Mouse (Mus musculus): ENCODE measurements around the gene Klf12. TPM values are rescaled to one million over a fixed set of nuclear protein-coding genes. Genes with fewer than 3 reads are reported as not detected.

The Klf12 gene
- total and polyA plus RNA-seq, 2 experiments from 2014 or later, result 26.7 to 61.1 TPM

DNA sequence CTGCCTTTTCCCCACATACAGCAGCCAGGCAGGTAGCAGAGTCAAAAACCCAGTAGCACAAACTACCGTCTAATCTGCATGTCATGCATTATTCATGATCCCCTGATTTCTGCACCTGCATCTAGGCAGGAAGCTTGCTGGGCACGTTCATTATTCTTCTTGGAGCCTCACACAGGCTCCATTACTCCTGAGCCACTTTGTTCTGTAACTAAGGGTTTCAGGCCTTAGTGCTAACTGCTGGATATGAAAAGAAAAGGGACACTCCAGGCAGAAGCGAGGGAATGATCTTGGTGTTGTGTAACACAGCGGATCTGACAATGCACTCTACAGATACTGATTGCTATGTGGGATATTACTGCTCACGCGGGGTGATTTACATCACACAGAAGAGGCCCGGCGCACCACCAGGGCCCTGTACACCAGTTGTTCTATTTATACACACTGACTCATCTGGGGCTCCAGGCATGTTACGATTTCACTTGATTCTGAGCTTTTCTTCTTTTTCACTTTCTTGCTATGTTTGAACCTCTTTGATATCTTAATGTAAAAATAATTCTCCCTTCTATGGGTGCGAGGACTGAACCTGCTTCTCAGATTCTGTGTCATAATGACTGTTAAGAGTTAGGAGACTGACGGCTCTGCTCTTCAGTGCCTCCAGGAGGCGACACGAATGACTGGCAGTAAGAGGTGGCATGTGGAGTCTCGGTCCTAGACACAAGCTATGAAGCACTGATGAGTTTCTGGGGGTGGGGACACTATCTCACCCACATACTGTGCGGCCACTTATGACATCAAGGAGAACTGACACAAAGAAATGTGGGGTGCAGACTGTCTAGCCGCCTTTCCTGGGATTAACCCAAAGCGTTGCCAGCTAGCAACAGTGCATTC, 340.0 kb downstream of the Klf12 start:
- WGBS, result 28% methylated on average over 17 of the region's 17 CpGs
- H3K27me3 ChIP-seq (ENCODE audit: insufficient read depth, low read length), result no peaks in the 10 kb centered on the region
- peaks cover 4% of the 10 kb centered on the region; the same call in 1 of the 2 replicates for H3K36me3 ChIP-seq (ENCODE audit: insufficient read depth, low read length)
- H3K4me3 ChIP-seq (ENCODE audit: low read depth, low read length), result no peak overlapping the region
- DNase-seq (ENCODE audit: low spot score), result peak; percentile 50
- no peak overlapping the region for H3K9ac ChIP-seq (replicated peaks; ENCODE audit: low read length, poor library complexity, severe bottlenecking)
- peaks cover 3% of the 10 kb centered on the region; the same call in 1 of the 2 replicates for H3K4me1 ChIP-seq (ENCODE audit: insufficient read depth, low read length)
- H3K9me3 ChIP-seq (ENCODE audit: low read length), result no peaks in the 10 kb centered on the region
- peak; percentile 66 for ATAC-seq (ENCODE audit: low FRiP score)
- H3K27ac ChIP-seq (ENCODE audit: low read depth, low read length), result peak overlapping the region; percentile 57
- TF ChIP-seq CTCF (IDR thresholded peaks at IDR 0.05), result peak; percentile 41; the same call in 1 of the 2 replicates
- H3K4me2 ChIP-seq (ENCODE audit: low read depth, low read length, poor library complexity, severe bottlenecking), result no peak overlapping the region

DNA sequence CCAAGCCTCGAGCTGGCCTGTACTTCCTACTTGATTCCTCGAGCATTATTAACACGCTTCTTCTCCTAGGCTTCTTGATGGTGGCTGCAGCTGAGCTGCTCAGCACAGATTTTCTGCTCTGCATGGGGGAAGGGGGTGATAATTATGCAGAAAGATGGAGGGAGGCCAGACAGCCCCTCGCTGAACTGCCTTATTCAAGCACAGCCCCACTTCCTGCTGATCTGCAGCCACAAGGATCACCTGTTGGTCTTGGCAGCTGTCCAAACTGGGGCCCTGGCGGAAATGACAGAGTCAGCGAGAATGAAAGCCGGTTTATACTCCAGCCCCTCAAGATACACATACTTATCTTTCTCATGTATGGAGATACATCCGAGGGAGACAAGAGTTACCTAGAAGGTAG, 341.3 kb downstream of the Klf12 start:
- Histone ChIP-seq H3K9ac (replicated peaks; ENCODE audit: low read length, poor library complexity, severe bottlenecking) (no peak overlapping the region), H3K9me3 (ENCODE audit: low read length) (no peaks in the 10 kb centered on the region), H3K4me2 (ENCODE audit: low read depth, low read length, poor library complexity, severe bottlenecking) (no peak overlapping the region), H3K27ac (ENCODE audit: low read depth, low read length) (peak overlapping the region; percentile 57; the same call in 1 of the 2 replicates), H3K4me1 (ENCODE audit: insufficient read depth, low read length) (peaks cover 3% of the 10 kb centered on the region; the same call in 1 of the 2 replicates), H3K36me3 (ENCODE audit: insufficient read depth, low read length) (no peaks in the 10 kb centered on the region), H3K27me3 (ENCODE audit: insufficient read depth, low read length) (no peaks in the 10 kb centered on the region), H3K4me3 (ENCODE audit: low read depth, low read length) (no peak overlapping the region)
- ATAC-seq (ENCODE audit: low FRiP score) (peak; percentile 71), DNase-seq (ENCODE audit: low spot score) (peak; percentile 90)
- TF ChIP-seq CTCF (IDR thresholded peaks at IDR 0.05), result no peak
- 14% methylated on average over 8 of the region's 8 CpGs for WGBS

DNA sequence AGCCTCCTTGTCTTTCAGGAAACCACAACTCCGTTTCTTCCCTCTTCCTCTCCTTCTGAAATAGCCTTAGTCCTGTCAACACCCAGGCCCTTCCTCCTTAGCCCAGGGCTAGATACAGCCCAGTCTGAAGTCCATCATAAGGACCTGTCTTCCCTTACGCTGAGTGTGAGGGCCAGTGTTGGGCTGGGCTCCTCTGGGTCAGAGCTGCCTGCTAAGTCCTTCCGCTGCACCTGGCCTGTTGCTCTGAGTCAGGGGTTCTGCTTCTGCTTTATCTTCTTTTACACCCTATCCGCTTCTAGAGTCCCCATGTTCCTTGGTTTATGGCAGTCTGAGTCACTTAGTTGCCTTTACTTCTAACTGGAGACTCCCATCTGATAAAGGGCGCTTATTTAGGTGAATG, 351.0 kb downstream of the Klf12 start:
- H3K9ac ChIP-seq (replicated peaks; ENCODE audit: low read length, poor library complexity, severe bottlenecking), result no peak overlapping the region
- H3K4me2 ChIP-seq (ENCODE audit: low read depth, low read length, poor library complexity, severe bottlenecking), result no peak overlapping the region
- no peak overlapping the region for H3K27ac ChIP-seq (ENCODE audit: low read depth, low read length)
- no peak for ATAC-seq (ENCODE audit: low FRiP score)
- H3K36me3 ChIP-seq (ENCODE audit: insufficient read depth, low read length), result no peaks in the 10 kb centered on the region
- no peaks in the 10 kb centered on the region for H3K27me3 ChIP-seq (ENCODE audit: insufficient read depth, low read length)
- no peak for TF ChIP-seq CTCF (IDR thresholded peaks at IDR 0.05)
- no peak for DNase-seq (ENCODE audit: low spot score)
- no peaks in the 10 kb centered on the region for H3K4me1 ChIP-seq (ENCODE audit: insufficient read depth, low read length)
- no peak overlapping the region for H3K4me3 ChIP-seq (ENCODE audit: low read depth, low read length)
- no peaks in the 10 kb centered on the region for H3K9me3 ChIP-seq (ENCODE audit: low read length)
- 88% methylated on average over 5 of the region's 5 CpGs for WGBS

DNA sequence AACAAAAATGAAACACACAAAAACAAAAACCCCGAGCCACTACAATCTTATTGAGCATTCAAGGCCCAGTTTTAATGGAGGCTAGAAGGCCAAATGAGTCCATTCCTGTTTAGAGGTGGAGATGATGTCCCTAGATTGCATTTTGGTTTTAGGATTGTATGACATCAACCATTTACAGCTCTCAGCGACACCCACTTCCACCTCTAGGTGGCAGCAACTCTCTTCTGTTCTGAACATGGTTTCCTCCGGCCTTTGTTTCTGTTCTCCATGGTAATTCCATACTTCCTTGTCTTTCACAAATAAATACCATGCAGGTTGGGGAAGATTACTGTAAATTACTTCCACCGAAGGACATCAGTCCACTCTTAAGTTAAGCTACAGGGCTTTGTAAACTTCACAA, 352.6 kb downstream of the Klf12 start:
- no peak overlapping the region for H3K4me2 ChIP-seq (ENCODE audit: low read depth, low read length, poor library complexity, severe bottlenecking)
- WGBS, result 5% methylated on average over 4 of the region's 4 CpGs
- peak; percentile 98 for TF ChIP-seq CTCF (IDR thresholded peaks at IDR 0.05)

DNA sequence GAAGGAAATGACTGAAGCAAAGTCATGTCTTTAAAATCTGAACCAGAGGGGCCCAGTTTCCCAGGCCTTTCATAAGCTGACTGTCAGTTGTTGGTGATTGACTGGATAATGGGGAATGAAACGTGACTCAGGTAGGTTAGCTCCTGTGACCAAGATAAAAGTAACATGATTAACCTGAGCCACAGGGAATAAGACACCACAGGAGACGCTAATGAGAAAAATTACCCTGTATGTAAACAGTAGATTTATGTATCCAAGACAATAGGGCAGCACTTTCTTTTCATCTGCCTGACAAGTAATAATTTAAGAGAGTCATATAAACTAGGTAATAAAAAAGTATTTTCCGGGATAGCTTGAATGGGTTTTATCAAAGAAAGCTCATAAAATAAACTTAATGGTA, 372.6 kb downstream of the Klf12 start:
- no peak for DNase-seq (ENCODE audit: low spot score)
- Histone ChIP-seq H3K9ac (replicated peaks; ENCODE audit: low read length, poor library complexity, severe bottlenecking) (no peak overlapping the region), H3K4me1 (ENCODE audit: insufficient read depth, low read length) (no peaks in the 10 kb centered on the region), H3K4me2 (ENCODE audit: low read depth, low read length, poor library complexity, severe bottlenecking) (no peak overlapping the region), H3K27ac (ENCODE audit: low read depth, low read length) (no peak overlapping the region), H3K36me3 (ENCODE audit: insufficient read depth, low read length) (no peaks in the 10 kb centered on the region), H3K9me3 (ENCODE audit: low read length) (no peaks in the 10 kb centered on the region), H3K27me3 (ENCODE audit: insufficient read depth, low read length) (no peaks in the 10 kb centered on the region), H3K4me3 (ENCODE audit: low read depth, low read length) (no peak overlapping the region)
- no peak for ATAC-seq (ENCODE audit: low FRiP score)
- WGBS, result 67% methylated on average over 3 of the region's 3 CpGs
- no peak for TF ChIP-seq CTCF (IDR thresholded peaks at IDR 0.05)

More for the DNA sequence above, 352.6 kb downstream of the Klf12 start:
- no peaks in the 10 kb centered on the region for H3K9me3 ChIP-seq (ENCODE audit: low read length)
- peak; percentile 93 for DNase-seq (ENCODE audit: low spot score)
- H3K4me1 ChIP-seq (ENCODE audit: insufficient read depth, low read length), result no peaks in the 10 kb centered on the region
- no peak overlapping the region for H3K27ac ChIP-seq (ENCODE audit: low read depth, low read length)
- H3K9ac ChIP-seq (replicated peaks; ENCODE audit: low read length, poor library complexity, severe bottlenecking), result no peak overlapping the region
- H3K4me3 ChIP-seq (ENCODE audit: low read depth, low read length), result no peak overlapping the region
- H3K27me3 ChIP-seq (ENCODE audit: insufficient read depth, low read length), result no peaks in the 10 kb centered on the region
- no peaks in the 10 kb centered on the region for H3K36me3 ChIP-seq (ENCODE audit: insufficient read depth, low read length)
- peak; percentile 60; the same call in 1 of the 2 replicates for ATAC-seq (ENCODE audit: low FRiP score)

DNA sequence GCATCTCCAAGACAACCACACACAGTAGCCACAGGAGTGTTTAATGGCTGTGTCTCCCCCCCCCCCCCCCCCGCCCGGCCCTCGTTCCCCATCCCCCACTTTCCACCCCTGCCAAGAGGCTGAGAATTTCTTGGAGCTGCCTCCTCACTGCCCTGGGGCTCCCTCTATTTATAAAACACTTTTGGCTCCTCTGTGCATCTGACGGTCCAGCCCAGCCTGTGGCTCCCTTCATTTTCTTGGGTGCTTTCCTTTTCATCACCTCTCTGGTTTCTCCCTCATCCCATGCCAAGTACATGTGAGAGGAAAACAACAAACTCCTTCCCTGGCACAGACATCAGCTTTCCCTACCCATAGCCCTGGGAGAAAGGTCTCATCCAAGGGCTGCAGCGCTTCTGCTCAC, 373.6 kb downstream of the Klf12 start:
- no peak overlapping the region for H3K4me2 ChIP-seq (ENCODE audit: low read depth, low read length, poor library complexity, severe bottlenecking)
- WGBS, result 83% methylated on average over 2 of the region's 5 CpGs
- no peak overlapping the region for H3K9ac ChIP-seq (replicated peaks; ENCODE audit: low read length, poor library complexity, severe bottlenecking)
- no peak for TF ChIP-seq CTCF (IDR thresholded peaks at IDR 0.05)
- H3K27ac ChIP-seq (ENCODE audit: low read depth, low read length), result no peak overlapping the region
- no peak overlapping the region for H3K4me3 ChIP-seq (ENCODE audit: low read depth, low read length)
- H3K4me1 ChIP-seq (ENCODE audit: insufficient read depth, low read length), result no peaks in the 10 kb centered on the region
- DNase-seq (ENCODE audit: low spot score) (no peak), ATAC-seq (ENCODE audit: low FRiP score) (no peak)
- no peaks in the 10 kb centered on the region for H3K36me3 ChIP-seq (ENCODE audit: insufficient read depth, low read length)
- no peaks in the 10 kb centered on the region for H3K9me3 ChIP-seq (ENCODE audit: low read length)
- no peaks in the 10 kb centered on the region for H3K27me3 ChIP-seq (ENCODE audit: insufficient read depth, low read length)
